Mouse (Mus musculus) WW6 (cell line): ENCODE results near the gene Gnaq.

Source experiments
- DNase-seq: peaks from one replicate; pipeline ENCODE4 v3.0.0-alpha.2; 2013; ENCODE audit warnings: low read depth, low spot score

The Gnaq gene

DNA sequence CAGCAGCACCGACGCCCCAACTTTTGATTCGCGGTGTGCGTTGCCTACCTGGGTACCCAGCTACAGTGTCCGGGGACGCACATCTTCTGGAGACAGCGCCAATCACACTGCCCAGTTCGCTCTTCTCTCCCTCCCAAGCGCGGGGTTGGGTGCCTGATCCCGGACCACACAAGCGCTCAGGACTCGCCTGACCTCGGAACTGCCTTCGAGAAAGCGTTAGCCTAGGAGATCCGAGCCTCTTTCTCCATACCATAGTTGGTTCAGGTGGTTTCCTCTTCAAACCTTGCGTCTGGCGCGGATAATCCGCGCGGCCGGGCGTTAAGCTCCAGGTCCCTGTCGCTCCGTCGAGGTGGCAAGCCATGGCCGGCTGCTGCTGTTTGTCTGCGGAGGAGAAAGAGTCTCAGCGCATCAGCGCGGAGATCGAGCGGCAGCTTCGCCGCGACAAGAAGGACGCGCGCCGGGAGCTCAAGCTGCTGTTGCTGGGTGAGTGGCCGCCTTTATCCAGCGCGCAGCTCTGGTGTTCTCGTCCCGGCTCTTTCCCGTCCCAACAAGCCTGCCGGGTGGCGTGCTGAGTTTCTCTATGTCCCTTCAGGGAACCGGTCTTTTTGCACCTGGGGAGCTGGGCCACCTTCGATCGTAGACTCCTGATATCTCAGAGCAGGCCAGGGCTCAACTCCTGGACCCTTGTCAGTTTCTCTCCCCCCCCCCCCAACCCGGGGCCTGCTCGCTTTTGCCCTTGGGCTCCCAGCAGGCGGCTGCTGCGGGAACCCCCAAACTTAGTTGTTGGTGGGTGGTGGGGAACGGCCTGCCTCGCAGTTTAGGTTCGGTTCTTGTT, 303.9 kb downstream of the Gnaq start:
- DNase-seq, result no peak
